Mouse (Mus musculus) embryo, embryonic 11 days (tissue): ENCODE measurements at regions not wholly inside any gene's neighbourhood (a gene's known extent, or its start where the extent isn't known, plus 50 kb on each side); places are given as distances from the start of the nearest gene placed in this dataset.
A peak's percentile ranks its signal among the peaks of the same experiment; 100 is the strongest.

Experiments used
- DNase-seq: peaks from one replicate; pipeline ENCODE4 v3.0.0-alpha.2; 2015

DNA sequence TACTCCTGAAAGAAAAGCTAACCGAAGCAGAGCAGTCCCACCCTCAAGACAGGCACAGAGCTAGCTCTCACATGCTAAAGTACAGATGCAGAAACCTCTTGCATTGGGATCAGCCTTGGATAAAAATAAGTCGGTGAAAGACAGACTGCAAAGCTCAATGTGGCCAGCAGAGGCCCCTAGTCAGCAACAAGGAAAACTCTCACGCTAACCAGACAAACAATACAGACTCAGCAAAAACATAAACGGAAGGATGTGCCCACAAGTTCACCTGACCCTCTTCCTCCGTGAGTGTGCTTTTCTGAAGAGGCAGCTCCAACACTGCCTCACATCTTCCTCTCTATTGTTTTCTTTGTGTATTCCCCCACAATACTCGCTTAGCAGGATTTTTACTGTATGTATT, 77.8 kb downstream of the Rpia start:
- peak; percentile 73 for DNase-seq

DNA sequence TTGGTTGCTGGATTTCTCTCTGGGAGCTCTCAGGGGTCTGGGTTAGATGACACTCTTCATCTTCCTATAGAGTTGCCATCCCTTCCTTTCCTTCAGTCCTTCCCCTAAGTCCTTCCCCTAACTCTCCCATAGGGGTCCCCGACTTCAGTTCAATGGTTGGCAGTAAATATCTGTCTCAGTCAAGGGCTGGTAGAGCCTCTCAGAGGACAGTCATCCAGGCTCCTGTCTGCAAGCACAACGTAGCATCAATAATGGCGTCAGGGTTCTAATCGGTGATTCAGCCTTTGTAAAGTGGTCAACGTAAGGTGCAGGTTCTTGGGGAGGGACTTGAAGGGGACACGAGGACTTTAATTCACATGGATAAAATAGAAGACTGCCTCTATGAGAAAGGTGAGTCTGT, 78.4 kb downstream of the Rpia start:
- DNase-seq = no peak

DNA sequence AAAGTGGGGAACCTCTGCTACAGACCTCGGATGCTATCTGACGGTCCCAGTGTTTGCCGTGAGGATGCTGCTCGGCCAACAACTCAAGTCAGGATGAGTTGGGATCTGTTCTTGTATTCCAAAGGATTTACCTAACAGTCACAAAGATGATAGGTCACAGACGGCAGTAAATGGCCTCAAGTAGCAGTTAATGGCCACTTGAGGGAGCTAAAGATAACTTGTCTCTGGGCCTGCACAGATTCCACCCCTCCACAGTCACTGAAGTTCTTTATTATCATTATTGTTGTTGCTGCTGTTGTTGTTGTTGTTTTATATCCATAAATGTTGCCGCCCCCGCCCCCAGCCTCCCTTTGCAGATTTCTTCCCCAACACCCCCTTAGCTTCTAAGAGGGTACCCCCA, 78.9 kb downstream of the Rpia start:
- DNase-seq = peak; percentile 44

DNA sequence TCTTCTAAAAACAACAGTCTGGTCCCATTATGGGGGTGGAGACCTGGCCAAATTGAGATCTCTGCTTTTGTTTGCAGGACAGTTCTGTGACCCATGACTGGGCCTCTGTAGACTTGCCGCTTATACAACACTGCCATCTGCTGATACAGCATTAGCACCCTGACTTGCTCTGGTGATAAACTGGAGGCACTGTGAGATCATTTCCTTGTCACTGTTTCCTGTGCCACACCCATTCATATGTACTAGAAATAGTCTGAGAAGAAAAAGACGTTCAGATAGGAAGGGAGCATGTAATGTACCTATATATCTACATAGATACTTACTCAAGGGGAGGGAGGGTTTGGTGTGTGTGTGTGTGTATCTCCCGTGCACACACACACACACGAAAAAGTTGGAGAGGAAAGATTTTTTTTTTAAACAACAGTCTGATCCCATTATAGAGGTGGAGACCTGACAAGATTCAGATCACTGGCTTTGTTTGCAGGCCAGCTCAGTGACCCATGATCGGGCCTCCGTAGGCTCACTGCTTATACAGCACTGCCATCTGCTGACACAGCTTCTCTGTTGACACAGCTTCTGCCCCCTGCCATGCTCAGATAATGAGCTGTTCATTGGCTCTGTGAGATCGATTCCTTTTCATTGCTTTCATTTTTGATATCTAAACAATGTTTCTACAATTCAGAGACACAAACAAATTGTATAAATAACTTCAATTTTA, 82.5 kb downstream of the Rpia start:
- DNase-seq = peak; percentile 75

DNA sequence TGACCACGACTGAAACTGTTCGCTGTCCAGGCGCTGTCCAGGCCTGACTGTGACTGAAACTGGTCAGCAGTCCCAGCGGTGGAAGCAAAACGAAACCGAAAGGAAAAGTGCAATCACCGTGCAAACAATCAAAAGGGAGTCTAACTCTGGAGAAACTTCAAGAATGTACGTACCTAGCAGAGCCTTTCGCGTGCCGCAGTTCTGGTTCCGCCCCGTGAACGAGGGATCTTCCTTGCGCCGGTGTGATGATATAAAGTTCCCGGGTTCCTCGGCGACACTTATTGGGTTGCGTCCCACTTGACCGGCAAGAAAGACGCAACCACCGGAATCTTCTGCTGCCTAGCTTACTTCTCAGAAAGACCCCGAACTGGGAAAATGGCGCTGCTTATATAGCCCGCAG, 96.4 kb downstream of the Rpia start:
- no peak for DNase-seq
